Mouse (Mus musculus) heart, postnatal 0 days (tissue): Measurements from ENCODE around the gene Mmp15. TPM values are rescaled to one million over a fixed set of nuclear protein-coding genes. Genes with fewer than 3 reads are reported as not detected.

Experiments
- ATAC-seq: fragments of 200-750 bp; cut with Nextera tagmentation; 2 replicates; pipeline ENCODE4 v1.8.0; 2017; ENCODE audit warnings: low read depth, moderate number of reproducible peaks, moderate library complexity; ENCODE audit not compliant: insufficient read depth
- DNase-seq: peaks from one replicate; pipeline ENCODE4 v3.0.0-alpha.2; 2016; ENCODE audit warnings: low spot score
- H3K27ac ChIP-seq: fragments of 300-500 bp; sonication (generic); 2 replicates; pipeline ENCODE4 v1.5.1; 2014; ENCODE audit warnings: low read depth, mild to moderate bottlenecking
- H3K27me3 ChIP-seq: fragments of 300-500 bp; sonication (generic); 2 replicates; pipeline ENCODE4 v1.6.1; 2014; ENCODE audit warnings: low read length, mixed read lengths; ENCODE audit not compliant: control insufficient read depth, insufficient read depth
- H3K36me3 ChIP-seq: fragments of 300-500 bp; sonication (generic); replicated peaks from 2 replicates; pipeline ENCODE4 v1.6.1; 2014; ENCODE audit warnings: low read length, mixed read lengths; ENCODE audit not compliant: control insufficient read depth, insufficient read depth
- H3K4me1 ChIP-seq: fragments of 300-500 bp; sonication (generic); 2 replicates; pipeline ENCODE4 v1.6.1; 2014; ENCODE audit warnings: antibody characterized with exemption; ENCODE audit not compliant: control insufficient read depth, insufficient read depth
- H3K4me2 ChIP-seq: fragments of 300-500 bp; sonication (generic); 2 replicates; pipeline ENCODE4 v1.6.1; 2014; ENCODE audit warnings: low read depth, mild to moderate bottlenecking, low read length, moderate library complexity
- H3K4me3 ChIP-seq: fragments of 300-500 bp; sonication (generic); 2 replicates; pipeline ENCODE4 v1.5.1; 2014; ENCODE audit warnings: low read depth, low read length
- H3K9ac ChIP-seq: fragments of 300-500 bp; sonication (generic); replicated peaks from 2 replicates; pipeline ENCODE4 v1.6.1; 2014; ENCODE audit warnings: low read depth, low read length, mixed read lengths
- H3K9me3 ChIP-seq: fragments of 300-500 bp; sonication (generic); replicated peaks from 2 replicates; pipeline ENCODE4 v1.6.1; 2016; ENCODE audit warnings: low read length; ENCODE audit not compliant: control insufficient read depth
- CTCF ChIP-seq: IDR thresholded peaks from 2 replicates; pipeline ENCODE4 v1.5.1; 2016; ENCODE audit warnings: antibody characterized with exemption, control low read depth, low read depth
- EP300 ChIP-seq: IDR thresholded peaks from 2 replicates; pipeline ENCODE4 v1.6.1; 2016; ENCODE audit warnings: antibody characterized with exemption, low read depth
- WGBS: fragments of 180-500 bp; shearing (Covaris S2); extraction: QIAGEN DNeasy Blood & Tissue Kit; methylation state at CpG from one replicate; pipeline ENCODE4 v1.1.7; 2014; 5-methylcytosine and 5-hydroxymethylcytosine counted together
- polyA plus RNA-seq: library from polyadenylated mRNA; unstranded; fragments of >200 nt; fragmentation: Nextera tagmentation; extraction: Ambion mirVana; gene quantifications from 2 replicates; pipeline ENCODE4 v1.2.1, GENCODE M21; 2015
- total RNA-seq: library from RNA; depleted of rRNA; stranded (reverse); fragments of >200 nt; gene quantifications from 2 replicates; pipeline ENCODE4 v1.2.3, GENCODE M21; 2014; ENCODE audit warnings: low replicate concordance

Gene Mmp15
- total and polyA plus RNA-seq, 2 experiments from 2014 or later, result 32.9 to 132 TPM

- H3K27ac ChIP-seq, result peak overlapping the region; percentile 79; the same call in 1 of the 2 replicates
Measured at GRCm38 (mm10) chr8:95391101-95391500, 39.0 kb downstream of the Mmp15 start.

DNA sequence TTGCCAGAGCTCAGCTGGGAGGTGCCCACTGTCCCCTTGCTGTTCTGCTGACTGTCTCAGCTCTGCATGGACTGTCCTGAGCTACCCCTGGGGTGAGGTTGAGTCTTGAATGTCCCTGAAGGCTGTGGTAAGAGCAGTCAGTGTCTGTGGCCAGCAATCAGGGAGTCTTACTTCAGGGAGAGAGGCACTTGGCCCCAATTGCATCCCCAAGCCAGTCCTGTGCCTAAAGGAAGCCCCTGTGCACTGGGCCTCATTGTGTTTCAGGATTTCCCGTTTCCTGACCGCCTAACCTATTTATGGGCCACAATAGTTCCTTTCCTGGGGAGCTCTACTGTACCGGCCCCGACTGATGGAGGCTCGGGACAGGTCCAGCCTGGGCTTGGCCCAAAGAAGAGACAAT is 40.5 kb downstream of the Mmp15 start:
- DNase-seq (peak; percentile 31), ATAC-seq (peak; percentile 37)
- no peaks in the 10 kb centered on the region for H3K27me3 ChIP-seq
- no peaks in the 10 kb centered on the region for H3K9me3 ChIP-seq
- H3K27ac ChIP-seq, result peak overlapping the region; percentile 79
- TF ChIP-seq EP300, result peak; percentile 83; the same call in 1 of the 2 replicates
- no peak for TF ChIP-seq CTCF
- 54% methylated on average over 5 of the region's 5 CpGs for WGBS
- no peaks in the 10 kb centered on the region for H3K36me3 ChIP-seq
- H3K4me1 ChIP-seq, result peaks cover 28% of the 10 kb centered on the region
- H3K9ac ChIP-seq, result no peak overlapping the region
- no peak overlapping the region for H3K4me2 ChIP-seq
- no peak overlapping the region for H3K4me3 ChIP-seq

More at GRCm38 (mm10) chr8:95391101-95391500, 39.0 kb downstream of the Mmp15 start:
- TF ChIP-seq EP300 (no peak), CTCF (no peak)
- WGBS, result 69% methylated on average over 7 of the region's 7 CpGs
- no peak overlapping the region for H3K9ac ChIP-seq
- no peaks in the 10 kb centered on the region for H3K27me3 ChIP-seq
- H3K4me2 ChIP-seq, result no peak overlapping the region
- no peaks in the 10 kb centered on the region for H3K36me3 ChIP-seq
- H3K4me1 ChIP-seq, result peaks cover 13% of the 10 kb centered on the region
- H3K9me3 ChIP-seq, result no peaks in the 10 kb centered on the region
- H3K4me3 ChIP-seq, result no peak overlapping the region
- ATAC-seq (no peak), DNase-seq (no peak)

- Histone ChIP-seq H3K4me2 (no peak overlapping the region), H3K9me3 (no peaks in the 10 kb centered on the region), H3K9ac (no peak overlapping the region), H3K4me3 (no peak overlapping the region), H3K27ac (peak overlapping the region; percentile 62), H3K36me3 (no peaks in the 10 kb centered on the region), H3K27me3 (no peaks in the 10 kb centered on the region), H3K4me1 (peaks cover 28% of the 10 kb centered on the region)
- ATAC-seq, result peak; percentile 61
- TF ChIP-seq CTCF (no peak), EP300 (no peak)
- peak; percentile 20 for DNase-seq
- 18% methylated on average over 8 of the region's 8 CpGs for WGBS
Measured at GRCm38 (mm10) chr8:95395186-95395918, 43.3 kb downstream of the Mmp15 start.

GRCm38 (mm10) chr8:95396752-95397151 is 44.7 kb downstream of the Mmp15 start:
- Histone ChIP-seq H3K9me3 (no peaks in the 10 kb centered on the region), H3K36me3 (no peaks in the 10 kb centered on the region), H3K4me1 (peaks cover 28% of the 10 kb centered on the region), H3K4me2 (no peak overlapping the region), H3K27ac (peak overlapping the region; percentile 62), H3K9ac (no peak overlapping the region), H3K27me3 (no peaks in the 10 kb centered on the region), H3K4me3 (no peak overlapping the region)
- ATAC-seq (no peak), DNase-seq (no peak)
- TF ChIP-seq CTCF (no peak), EP300 (no peak)
- WGBS, result 36% methylated on average over 11 of the region's 11 CpGs

DNA sequence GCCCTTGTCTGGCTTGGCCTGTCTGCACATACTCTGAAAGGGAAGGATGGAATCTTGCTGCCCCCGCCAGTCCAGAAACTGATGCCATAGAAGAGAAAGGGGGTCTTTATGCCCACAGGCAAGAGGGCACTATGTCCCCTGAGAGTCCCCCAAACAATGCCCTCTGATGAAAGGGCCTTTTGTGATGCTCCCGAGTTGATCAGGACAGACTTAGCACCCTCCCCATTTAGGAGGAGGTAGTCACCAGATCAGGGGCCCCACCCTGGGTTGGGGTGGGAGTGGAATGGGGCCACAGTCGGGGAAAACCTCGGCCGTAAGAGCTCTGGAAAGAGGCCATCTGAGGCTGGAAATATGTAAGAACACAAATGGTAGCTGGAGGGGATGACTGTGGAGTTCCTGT is 45.1 kb downstream of the Mmp15 start:
- 35% methylated on average over 5 of the region's 5 CpGs for WGBS
- no peak overlapping the region for H3K4me3 ChIP-seq
- ATAC-seq (no peak), DNase-seq (no peak)
- no peak overlapping the region for H3K4me2 ChIP-seq
- peaks cover 28% of the 10 kb centered on the region for H3K4me1 ChIP-seq
- H3K36me3 ChIP-seq, result no peaks in the 10 kb centered on the region
- no peak overlapping the region for H3K9ac ChIP-seq
- no peaks in the 10 kb centered on the region for H3K9me3 ChIP-seq
- peak overlapping the region; percentile 62 for H3K27ac ChIP-seq
- no peaks in the 10 kb centered on the region for H3K27me3 ChIP-seq
- no peak for TF ChIP-seq EP300
- TF ChIP-seq CTCF, result no peak
